Mouse (Mus musculus): ENCODE measurements around the gene Nrxn3. TPM values are rescaled to one million over a fixed set of nuclear protein-coding genes. Genes with fewer than 3 reads are reported as not detected.

Gene Nrxn3
- total RNA-seq, 4 experiments from 2014 or later, result 0.03 to 0.30 (median 0.28) TPM; not detected in 1

DNA sequence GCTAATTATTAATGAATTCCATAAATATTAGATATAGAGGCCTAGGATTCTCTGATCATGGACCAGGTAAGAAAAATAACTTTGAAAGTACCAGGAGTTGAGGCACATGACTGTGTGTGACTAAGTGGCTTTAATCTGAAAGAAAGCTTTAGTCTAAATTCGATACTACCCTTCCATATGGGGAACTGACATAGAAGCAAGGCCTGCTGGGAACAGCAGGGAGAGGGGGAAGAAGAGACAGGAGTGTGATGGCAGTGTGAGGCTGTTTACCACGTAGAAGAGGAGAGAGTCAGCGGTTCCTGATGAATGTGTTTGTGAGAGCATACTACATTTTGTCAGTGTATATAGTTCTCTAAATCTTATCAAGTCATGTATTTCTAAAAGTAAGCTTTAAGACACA is 202.2 kb downstream of the Nrxn3 start:
- DNase-seq (ENCODE audit: low spot score), result no peak

DNA sequence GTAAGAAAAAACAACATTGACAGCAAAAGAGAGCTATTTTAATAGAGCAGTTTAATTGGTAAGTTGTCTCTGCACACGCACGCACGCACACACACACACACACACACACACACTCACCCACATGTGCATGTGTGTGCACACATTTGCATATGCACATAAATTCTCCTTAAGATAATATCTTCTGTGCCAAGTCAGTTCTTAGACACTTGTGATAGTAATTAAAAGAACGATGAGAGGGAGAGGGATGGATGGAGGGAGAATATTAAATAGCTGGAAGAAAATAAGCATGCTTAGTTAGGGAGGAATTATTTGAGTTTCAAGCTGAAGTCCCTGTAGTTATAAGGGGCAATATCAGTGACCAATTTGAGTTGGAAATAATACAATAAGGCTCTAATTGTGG is 203.6 kb downstream of the Nrxn3 start:
- no peak for DNase-seq (ENCODE audit: low spot score)

DNA sequence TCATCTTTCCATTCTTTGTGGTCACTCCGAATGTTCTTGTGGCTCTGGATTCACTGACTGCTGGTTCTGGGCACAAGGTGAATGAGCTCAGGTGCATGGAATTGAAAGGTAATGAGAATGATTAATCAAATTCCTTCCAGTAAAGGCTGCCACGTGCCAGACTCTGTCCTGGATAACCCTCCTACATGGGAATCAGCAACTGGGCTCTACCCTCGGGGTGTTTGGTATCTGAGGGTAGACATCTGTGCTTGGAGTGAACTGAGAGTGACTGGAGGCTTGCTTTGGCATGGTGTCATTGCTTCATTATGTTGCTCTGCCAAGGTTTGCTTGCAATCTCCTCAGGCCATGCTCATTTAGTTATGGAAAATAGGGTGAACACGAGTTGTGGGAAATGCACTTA is 209.0 kb downstream of the Nrxn3 start:
- no peak for DNase-seq (ENCODE audit: low spot score)

DNA sequence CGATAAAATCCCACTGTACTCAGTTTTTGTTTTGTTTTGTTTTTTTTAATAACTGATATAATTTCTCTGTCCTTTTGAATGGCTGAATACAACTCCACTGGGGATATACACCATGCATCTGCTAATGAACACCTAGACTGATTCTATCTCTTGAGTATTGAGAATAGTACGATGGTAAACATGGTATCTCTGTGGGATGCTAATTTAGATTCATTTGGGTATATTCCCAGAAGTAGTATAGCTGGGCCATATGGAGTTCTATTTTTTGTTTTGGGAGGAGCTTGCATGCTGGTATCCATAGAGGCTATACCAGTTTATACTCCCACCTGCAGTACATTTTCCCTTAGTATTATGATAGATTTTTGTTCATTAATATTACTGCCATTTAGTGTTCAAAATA is 217.0 kb downstream of the Nrxn3 start:
- DNase-seq (ENCODE audit: low spot score), result no peak

DNA sequence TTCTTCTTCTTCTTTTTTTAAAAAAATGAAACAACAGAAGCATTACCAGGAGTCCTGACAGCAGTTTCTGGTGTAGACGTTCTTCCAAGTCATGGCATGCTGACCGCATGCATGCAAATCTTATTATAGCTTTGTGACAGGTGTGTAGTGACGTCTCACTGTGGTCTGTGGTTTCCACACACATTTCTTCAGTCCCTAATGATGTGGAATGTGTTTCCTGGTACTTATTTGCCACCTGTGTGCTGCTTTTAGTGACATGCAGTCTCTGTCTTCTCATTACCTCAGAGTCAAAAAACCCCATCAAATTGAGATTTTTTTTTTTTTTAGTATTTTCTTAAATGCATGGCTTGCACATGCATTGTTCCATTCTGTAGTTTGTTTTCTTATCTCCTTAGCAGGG is 222.3 kb downstream of the Nrxn3 start:
- no peak for DNase-seq (ENCODE audit: low spot score)

DNA sequence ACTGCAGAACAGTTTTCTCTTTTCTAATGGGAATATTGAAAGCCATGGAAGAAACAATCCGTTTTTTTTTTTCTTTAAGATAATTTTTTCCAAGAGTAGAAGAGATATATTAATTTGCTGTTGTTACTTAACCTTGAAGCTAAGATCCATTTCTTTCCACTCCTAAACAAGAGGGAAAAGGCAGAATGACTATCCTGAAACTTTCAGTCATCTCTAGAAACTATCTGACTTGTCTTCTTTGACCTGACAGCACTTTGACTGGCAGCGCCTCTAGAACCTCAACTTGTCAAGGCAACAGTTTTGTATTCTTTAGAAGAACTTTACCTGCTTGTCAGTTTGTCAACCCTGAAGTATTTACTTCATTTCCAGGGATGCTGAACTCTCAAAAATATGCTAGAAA is 227.2 kb downstream of the Nrxn3 start:
- no peak for DNase-seq (ENCODE audit: low spot score)

DNA sequence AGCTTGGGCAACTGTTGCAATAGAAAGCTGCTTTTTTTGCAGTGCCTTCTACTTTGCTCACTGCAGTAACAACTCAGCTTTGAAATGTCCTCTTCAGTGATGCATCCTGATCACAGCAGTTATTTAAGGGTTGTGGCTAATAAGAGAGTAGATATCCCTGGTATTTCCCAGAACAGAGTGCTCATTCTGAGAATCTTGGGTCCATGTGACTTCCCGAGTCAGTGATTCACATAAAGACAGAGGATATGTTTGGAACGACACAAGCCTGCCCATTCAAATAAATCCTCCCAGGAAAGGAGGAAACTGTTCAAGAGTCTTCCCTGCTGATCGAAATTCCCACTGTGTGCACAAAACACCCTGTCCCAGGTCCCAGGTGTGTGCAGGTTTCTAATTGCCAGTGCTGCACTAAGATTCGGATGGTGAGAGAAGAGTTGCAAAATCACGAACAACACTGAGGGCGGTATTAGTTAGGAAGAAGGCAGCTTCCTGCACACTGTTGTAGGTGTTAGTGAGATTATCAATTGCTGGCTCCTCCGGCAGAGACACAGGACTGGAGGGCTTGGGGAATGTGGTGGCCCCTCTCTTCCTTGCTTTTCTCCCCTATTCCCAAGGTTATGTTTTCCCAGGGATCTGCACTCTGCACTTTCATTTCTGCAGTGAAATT is 230.4 kb downstream of the Nrxn3 start:
- DNase-seq (ENCODE audit: low spot score), result no peak

DNA sequence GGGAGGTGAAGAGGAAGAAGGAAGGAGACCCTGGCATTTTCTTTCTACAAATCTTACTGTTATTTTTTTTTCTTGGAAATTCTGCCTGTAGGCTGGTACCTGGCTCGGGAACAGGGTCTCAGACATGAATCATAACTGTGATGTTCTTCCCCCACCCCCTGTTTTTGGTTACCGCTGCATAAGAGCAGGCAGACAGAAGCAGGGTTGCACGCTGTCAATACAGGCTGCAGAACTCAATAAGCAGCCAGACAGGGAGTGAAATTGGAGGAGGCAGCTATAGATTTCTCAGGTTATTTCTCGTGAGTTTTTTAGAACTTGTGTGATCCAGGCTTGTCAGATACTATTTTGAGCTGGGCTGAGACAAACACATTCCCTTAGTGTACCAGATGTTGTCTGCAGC is 231.1 kb downstream of the Nrxn3 start:
- DNase-seq (ENCODE audit: low spot score), result no peak

DNA sequence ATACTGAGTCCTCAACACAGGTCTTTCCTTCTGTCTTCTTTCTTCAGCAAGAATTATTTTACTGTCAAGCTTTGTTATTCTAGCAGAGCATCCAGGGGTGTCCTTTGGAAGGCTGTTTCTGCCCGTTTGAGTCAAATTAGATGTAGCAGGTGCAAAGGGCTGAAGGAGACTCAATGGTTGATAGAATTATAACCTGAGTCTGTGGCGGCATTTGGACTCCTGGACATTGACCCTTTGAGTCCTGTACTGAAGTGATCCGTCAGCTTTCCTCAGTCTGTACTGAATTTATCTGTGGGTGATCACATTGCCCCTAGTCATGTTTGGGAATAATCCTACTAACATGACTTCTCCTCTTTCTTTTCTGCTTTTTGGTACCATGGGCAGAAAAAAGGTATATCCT is 234.8 kb downstream of the Nrxn3 start:
- DNase-seq (ENCODE audit: low spot score), result no peak

DNA sequence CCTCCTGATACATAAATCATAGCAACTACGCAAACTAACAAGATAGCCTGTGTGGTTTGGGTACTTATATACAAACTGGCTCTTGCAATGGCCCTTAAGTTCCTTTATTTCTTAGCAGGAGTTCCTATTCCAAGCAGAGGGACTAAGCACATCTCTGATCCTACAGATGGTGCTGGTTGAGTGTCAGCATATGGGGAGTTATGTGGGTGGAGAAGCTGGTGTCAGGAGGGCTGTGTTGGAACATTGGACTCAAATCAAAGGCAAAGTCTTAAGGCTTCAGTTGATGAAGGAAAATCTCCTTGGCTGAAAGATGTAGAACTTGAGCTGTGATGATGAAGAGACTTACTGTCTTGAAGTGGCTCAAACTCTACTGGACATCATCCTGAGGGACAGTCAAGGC is 238.1 kb downstream of the Nrxn3 start:
- DNase-seq (ENCODE audit: low spot score), result no peak

DNA sequence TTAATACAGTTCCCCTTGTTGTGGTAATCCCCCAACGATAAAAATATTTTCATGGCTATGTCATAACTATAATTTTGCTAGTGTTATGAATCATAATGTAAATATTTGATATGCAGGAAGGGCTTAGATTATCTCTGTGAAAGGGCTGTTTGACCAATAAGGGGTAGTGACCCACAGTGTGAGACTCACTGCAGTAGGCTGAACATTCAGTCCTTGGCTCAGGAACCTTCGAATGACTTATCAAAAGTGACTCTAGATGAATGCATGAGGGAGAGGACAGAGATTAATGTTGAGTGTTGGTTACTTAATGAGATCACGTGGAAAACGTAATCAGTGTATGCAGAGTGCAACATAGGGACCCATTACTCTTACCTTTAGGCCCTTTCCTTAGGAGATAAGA is 243.7 kb downstream of the Nrxn3 start:
- DNase-seq (ENCODE audit: low spot score), result no peak

DNA sequence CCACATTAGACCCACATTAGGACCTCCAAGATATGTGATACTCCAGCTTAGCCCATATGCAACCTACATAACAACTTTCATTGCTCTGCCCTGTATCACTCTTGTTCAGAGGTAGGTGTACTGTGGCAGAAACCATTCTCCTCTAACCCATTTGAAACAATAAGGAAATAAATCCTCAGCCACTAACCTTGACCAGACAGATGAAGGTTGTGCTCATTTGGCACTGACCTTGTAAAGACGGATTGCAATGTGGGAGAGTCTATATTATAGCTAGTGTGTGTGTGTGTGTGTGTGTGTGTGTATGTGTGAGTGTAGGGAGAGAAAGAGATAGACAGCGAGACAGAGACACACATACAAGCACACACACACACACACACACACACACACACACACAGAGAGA is 253.9 kb downstream of the Nrxn3 start:
- no peak for DNase-seq (ENCODE audit: low spot score)

DNA sequence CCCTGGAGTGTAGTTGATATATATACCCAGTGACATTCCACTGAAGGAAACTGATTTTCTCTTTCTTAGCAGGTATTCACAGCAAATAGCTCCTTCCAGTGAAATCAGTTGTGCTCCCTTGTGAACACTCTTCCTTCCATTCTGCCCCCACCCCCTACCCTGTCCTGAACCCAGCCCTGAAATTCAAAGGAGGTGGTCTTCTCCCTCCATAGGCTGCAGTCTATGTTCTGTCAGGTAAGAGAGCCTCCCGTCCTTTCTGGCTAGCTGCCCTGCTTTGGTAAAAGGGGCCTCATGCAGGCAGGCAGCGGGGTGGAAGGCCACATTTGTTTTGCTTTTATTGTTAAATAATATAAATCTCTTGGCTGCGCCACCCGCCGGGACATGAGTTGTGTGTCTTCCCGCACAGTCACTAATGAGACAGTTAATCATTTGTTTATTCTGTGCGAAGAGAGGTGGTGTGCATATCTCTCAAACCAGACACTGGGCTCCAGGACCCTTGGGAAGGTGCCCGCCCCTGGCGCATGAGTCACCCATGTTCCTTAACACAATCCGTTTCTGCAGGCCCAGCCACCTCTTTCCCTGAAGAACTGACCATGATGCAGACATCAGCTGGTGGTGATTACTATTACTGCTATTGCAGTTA is 261.1 kb downstream of the Nrxn3 start:
- DNase-seq (ENCODE audit: low spot score), result no peak

DNA sequence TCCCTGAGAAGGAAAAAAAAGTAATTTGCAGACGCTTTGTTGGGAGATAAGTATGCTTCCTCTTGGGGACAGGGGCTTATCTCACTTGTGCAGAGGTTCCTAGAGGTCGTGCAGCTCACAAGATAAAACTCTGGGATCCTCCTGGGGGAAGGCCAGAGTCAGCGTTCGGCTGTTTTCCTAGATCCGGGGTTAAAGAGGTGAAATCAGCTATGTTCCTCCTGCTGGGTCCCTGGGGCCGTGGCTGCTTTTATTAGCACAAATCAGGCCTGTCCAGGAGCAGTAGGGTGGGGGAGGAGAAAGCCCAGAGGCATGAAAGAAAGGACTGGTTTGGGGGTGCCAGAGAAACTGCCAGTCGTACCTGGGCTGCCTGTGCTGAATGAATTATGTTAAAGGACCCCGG is 261.7 kb downstream of the Nrxn3 start:
- DNase-seq (ENCODE audit: low spot score), result no peak

DNA sequence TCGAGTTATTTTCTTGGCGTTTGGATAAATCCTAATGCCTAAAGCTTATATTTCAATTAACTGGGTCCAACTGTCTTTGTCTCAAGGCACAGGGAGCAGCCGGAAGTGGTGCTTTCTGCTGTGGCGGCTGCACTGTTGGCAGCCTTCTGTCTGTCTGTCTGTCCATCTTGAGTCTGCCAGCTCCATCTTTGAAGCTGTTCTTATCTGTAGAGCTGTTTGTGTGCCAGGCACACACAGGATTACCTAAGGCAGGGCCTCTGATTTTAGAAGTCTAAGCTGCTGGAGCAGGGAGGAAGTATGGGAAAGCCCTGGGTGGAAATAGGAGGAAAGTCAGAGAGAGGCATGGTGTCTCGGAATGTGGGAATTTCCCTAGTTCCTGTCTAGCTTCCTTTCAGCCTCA is 262.1 kb downstream of the Nrxn3 start:
- DNase-seq (ENCODE audit: low spot score), result no peak

DNA sequence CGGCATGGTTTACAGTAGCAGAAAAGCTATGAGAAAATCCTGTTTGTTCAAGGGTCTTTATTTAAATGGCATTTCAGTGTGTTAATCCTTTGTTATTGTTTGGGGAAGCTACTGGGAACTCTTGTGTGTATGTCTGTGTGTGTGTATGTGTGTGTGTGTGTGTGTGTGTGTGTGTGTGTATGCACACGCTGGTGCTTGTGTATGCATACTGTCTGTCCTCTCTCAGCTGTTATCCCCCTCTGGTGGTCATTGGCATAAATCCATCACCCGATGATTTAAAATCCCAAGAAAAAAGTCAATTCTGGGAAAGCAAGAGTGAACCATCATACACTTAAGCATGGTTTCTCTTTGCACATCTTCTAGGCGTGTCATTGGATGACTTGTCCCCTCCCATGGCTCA is 264.4 kb downstream of the Nrxn3 start:
- DNase-seq (ENCODE audit: low spot score), result no peak

DNA sequence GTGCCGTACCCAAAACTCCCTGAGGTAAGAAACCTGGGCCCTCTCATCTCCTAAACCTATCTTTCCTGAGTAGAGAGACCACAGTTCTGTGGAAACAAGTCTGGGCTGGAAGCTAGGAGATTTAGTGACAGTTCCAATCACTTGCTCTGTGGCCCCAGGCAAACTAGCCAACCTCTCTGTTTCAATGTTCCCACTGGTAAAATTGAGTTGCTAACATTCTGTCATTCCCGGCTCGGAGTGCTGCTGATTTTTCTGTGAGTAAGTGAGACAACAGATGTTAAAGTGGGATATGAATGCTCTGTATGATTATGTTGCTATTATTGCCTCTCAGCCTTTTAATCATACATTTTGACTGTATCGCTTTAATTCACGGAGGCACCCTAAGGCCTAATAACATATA is 268.1 kb downstream of the Nrxn3 start:
- no peak for DNase-seq (ENCODE audit: low spot score)

DNA sequence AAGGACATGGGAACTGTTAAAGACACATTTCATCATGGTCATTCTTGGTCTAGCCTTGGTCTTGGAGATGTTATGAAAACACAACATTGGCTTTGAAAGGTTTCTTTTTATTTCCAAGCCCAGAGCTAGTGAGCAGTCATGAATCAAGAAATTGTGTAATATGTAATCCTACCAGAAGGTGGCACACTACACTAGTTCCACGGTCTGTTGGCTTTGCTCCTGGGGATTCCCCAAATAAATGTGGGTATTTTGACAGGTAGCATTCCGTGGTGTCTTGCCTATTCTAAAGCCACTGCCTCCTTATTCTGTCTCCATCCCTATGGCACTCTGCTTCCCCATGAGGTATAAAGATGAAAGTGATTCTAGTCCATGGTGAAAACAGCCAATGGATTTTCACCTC is 269.5 kb downstream of the Nrxn3 start:
- peak; percentile 7 for DNase-seq (ENCODE audit: low spot score)

DNA sequence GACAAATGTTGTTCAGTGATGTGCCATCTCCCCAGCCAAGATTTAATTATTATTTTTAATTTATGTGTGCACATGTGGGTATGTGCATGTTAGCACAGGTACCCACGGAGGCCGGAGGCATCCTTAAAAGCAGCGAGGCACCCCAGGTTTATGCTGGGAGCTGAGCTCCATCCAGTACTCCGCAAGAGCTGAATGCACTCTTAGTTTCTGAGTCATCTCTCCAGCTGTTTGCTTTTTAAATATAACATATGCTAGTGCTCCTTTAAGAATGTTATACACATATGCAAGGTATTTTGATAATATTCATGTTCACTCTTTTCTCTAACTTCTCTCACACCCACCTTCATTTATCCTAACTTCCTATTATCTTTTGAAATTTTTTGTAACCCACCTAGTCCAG is 271.1 kb downstream of the Nrxn3 start:
- DNase-seq (ENCODE audit: low spot score), result no peak

DNA sequence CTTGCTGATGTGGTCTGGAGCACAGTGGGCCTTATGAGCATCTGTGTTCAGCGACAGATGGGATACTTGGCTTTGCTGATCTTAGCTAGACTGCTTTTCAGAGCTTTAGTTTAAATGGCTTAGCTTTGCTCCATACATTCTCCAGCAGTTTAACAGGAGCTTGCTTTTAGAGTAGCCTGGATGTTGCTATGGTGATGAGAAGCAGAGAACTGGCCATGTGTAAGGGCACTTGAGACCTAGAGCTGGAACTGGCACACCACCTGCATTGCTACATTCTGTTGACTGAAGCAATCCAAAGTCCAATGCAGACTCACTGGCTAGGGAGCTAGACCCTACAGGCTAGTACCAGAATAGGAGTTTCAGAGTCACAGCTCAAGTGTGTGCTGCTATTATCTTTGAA is 293.8 kb downstream of the Nrxn3 start:
- no peak for DNase-seq (ENCODE audit: low spot score)

DNA sequence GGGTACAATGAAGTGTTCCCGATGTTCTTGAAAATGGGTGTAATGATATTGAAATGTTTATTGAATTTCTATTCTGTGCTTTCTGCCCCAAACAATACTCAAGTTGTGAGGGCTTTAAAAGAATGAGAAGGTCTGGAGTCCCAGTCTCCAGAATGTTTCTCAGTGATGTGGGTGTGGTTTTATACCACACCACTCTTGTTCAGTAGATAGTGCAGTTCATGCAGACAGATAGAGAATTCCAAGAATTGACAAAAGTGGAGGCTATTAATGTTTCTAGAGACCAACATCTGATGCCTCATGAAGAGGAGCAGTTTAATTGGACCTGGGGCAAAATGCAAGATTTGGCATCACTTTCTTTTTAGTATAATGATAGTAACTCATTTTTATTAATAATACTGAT is 302.5 kb downstream of the Nrxn3 start:
- no peak for DNase-seq (ENCODE audit: low spot score)

DNA sequence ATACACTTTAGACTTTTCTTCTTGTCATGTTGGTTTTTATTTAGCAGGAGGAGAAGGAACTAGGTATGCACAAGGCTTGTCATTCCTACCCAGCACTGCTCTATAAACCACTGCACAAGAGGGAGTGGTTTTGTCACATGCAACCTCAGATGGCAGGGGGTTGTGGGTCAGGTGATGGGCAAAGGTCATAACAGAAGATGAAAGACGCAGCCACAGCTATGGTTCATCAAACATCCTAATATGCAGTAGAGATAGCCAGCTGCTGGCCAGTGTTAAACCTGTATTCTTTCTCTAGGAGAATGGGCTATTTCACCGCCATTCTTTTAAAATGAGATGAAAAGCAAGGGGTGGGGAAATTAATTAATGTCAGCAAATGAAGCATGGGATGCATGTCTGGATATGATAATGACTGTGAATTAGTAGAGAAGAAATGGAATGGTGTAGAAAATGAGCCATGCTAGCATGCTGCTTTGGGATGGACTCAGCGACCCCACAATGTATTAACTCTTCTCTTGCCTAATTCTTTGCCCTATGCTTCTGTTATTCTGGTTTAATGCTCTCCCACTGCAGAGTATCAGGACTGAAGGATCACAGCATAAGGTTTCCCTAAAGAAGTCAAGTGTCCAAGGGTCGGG is 313.4 kb downstream of the Nrxn3 start:
- no peak for DNase-seq (ENCODE audit: low spot score)

DNA sequence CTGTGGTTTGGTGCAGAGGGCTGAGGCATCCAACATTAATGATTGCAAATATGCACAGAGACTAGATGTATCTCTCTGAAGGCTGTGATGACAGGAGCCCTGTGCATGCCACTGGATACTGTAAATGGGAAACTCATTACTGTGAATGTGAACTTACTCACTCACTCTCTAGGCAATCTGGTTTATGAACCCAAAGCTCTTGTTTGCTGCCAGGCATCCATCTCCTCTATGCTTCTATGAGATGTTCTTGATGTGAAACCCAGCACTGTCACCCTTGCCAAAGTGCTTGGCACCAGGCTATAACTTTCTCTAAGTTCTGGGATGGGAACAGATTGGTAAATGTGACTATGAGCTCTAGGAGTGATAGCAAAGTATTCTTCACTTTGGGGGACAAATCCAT is 317.5 kb downstream of the Nrxn3 start:
- DNase-seq (ENCODE audit: low spot score), result no peak
